Mouse (Mus musculus): ENCODE results near the gene Ficd.

The Ficd gene

GRCm38 (mm10) chr5:113728691-113729090, 6.9 kb upstream of the Ficd start:
- DNase-seq (ENCODE audit: low read depth, low spot score), result no peak

DNA sequence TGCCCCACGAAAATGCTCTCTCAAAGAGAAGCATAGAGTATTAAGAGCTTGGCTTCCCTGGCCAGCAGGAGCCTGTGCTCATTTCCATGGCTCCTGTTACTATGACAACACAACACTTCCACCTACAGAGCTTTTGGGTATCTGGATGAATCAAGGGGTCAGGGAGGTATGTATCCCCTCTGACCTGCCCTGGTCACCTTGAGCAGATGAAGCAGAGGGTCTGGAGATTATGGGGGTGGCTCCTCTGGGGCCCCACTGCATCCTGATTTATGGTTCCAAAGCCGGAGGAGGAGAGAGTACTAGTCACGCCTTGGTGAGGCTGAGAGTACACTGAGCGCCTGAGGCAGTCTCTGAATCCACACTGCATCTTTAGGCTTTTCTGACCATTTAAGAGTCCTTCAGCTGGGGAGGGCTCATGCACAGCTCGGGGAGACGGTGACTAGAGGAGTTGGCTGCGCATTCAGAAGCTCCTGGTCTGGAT, 4.9 kb upstream of the Ficd start:
- no peak for DNase-seq (ENCODE audit: low read depth, low spot score)

- no peak for DNase-seq (ENCODE audit: low read depth, low spot score)
Observed at GRCm38 (mm10) chr5:113731174-113731573, 4.4 kb upstream of the Ficd start.

GRCm38 (mm10) chr5:113732182-113732581, 3.4 kb upstream of the Ficd start:
- DNase-seq (ENCODE audit: low read depth, low spot score), result no peak

GRCm38 (mm10) chr5:113734376-113734775, 1.2 kb upstream of the Ficd start:
- DNase-seq (ENCODE audit: low read depth, low spot score), result no peak

DNA sequence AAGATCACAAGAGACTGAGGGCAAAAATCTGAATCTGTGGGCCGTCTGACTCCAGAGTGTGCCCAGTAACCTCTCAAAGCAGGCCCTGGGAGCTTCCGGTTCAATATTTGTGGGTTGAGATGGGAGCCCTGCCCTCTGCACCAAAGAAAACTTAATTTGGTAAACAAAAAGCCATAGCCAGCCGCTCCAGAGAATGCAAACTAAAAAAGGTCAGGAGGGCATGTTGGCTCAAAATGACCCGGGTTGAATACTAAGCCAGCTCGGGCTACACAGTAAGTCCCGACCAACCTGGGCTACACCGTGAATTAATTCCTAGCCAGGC, 619 bp upstream of the Ficd start:
- DNase-seq (ENCODE audit: low read depth, low spot score), result no peak

DNA sequence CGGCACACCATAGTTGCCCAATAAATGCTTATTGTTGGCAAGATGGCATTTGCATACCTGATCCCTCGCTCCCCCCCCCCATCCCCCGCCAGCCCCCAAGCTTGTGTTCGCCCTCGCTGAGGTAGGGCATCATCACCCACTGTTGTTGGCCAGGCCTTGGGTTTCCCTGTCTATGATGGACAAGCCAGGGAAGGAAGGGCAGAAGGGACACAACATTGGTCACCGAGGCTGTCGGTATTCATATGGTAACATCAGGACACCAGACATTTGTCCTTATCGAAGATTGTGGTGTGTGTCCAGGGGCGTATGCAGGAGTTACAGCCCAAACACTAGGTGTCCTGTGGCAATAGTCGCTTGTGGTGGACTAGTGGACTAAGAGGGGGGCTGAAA, 505 bp downstream of the Ficd start:
- DNase-seq (ENCODE audit: low read depth, low spot score), result no peak

- DNase-seq (ENCODE audit: low read depth, low spot score), result no peak
Observed at GRCm38 (mm10) chr5:113736522-113737164, 1.0 kb downstream of the Ficd start.

GRCm38 (mm10) chr5:113737607-113738237, 2.1 kb downstream of the Ficd start:
- DNase-seq (ENCODE audit: low read depth, low spot score), result no peak

DNA sequence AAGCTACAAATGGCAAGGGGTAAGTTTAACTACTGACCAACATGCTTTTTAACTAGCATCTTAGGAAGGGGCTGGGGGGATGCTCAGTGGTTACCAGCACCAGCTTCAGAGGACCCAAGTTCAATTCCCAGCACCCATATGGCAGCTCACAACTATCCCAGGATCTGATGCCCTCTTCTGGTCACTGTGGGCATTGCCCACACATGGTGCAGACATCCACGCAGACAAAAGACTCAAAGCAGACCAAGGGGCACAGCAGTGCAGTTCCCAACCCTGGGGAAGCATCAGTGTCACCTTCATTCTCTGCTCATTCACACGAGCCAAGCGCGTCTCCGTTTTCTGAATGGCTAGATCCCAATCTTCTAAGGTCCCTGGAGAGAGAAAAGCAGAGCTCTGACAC, 12.0 kb downstream of the Ficd start:
- DNase-seq (ENCODE audit: low read depth, low spot score), result no peak

DNA sequence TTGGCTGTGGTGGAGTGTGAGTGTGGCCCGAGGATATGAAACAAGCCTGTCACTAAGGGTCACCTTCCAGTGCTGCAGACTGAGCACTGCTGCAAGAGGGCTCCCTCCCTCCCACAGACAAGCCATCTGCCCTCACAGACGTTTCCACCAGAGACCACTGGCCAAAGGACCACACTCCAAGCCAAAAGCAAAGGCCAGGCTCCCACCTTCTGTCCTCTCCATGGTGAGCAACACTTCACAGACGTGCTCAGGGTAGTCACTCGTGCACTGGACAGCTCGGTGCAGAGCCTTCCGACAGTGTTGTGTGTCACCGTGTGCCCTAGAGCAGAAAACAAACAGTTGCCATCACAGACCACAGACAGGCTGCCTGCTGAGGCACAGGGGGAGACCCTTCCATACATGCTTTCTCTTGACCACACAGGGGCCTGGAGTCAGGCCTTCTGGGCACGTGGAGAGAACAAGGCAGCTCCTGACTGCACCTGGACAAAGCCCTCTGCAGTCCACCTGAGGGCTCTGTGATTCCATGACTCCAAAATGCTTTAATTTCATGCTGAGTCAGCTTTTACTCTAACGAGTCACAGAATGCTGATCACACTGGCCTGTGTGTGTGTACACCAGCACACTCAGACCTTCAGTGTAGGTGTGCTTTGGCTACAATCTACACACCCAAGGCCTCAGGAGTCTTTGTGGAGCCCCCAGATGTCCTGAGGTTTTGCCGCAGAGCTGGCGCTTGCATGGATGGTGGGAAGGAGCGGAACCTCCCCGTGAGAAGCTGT, 13.1 kb downstream of the Ficd start:
- no peak for DNase-seq (ENCODE audit: low read depth, low spot score)

GRCm38 (mm10) chr5:113751521-113752157, 16.0 kb downstream of the Ficd start:
- DNase-seq (ENCODE audit: low read depth, low spot score), result no peak

DNA sequence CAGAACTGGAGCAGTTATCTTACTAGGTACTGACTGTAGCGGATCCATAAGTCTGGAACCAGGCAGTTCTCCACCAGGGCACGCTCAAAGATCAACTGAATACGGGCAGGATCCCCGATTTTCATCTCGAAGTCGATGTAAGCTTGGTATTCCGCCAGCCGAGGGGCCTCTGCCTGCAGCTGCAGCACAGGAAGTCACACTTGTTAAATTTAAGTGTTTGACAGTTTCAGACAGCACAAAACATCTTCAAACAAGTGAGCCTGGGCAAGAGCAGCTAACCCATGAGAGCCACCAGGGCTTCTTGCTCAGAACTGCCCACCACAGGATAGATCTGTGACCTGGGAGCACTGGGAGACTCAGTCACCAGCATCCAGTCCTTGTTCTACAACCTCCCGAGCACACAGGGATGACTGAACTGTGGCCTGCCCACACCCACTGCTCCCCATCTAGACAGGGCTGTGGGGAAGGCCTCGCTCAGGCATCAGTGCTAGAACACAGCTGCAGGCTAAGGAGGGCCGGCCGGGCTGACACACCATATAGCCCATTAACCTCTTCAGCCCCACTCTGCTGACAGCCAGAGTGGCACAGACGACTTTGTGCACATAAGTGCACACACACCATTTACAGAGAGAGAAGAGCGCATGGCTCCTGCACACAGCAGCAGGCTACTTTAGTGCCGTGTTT, 19.9 kb downstream of the Ficd start:
- DNase-seq (ENCODE audit: low read depth, low spot score), result no peak

DNA sequence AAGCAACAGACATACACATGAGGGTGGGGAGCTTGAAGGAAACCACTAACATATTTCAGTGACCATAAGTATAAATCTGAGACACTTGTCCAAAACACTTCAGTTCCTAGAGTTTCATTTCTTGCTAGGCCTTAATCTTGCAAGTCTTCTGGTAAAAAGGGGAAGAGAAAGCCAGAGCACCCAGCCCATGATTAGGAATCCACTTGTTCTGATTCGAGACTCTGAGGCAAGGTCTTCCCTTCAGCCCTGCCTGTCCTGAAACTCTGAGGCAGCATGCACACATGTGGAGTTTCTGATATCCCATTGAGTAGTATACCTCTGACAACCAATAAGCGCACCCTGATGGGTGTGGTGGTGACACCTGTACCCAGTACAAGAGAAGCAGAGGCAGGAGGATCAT, 26.0 kb downstream of the Ficd start:
- DNase-seq (ENCODE audit: low read depth, low spot score), result no peak

DNA sequence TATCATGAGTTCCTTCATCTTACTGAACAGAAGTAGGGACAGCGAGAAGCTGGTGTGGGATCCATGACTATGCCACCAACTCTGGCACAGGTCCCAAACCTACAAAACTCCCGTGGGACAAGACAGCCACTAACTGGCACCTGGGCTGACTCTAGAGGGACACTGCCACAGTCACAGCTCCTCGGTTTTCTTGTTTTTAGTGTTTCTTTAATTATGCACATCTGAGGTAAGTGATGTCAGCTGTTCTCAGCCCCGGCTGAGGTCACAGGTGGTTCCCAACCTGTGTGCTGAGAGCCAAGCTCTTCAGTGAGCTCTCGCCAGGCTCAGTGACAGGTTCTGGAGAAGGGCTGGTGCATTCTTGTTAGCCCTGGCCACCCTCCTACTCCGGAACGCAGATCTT, 28.8 kb downstream of the Ficd start:
- no peak for DNase-seq (ENCODE audit: low read depth, low spot score)

DNA sequence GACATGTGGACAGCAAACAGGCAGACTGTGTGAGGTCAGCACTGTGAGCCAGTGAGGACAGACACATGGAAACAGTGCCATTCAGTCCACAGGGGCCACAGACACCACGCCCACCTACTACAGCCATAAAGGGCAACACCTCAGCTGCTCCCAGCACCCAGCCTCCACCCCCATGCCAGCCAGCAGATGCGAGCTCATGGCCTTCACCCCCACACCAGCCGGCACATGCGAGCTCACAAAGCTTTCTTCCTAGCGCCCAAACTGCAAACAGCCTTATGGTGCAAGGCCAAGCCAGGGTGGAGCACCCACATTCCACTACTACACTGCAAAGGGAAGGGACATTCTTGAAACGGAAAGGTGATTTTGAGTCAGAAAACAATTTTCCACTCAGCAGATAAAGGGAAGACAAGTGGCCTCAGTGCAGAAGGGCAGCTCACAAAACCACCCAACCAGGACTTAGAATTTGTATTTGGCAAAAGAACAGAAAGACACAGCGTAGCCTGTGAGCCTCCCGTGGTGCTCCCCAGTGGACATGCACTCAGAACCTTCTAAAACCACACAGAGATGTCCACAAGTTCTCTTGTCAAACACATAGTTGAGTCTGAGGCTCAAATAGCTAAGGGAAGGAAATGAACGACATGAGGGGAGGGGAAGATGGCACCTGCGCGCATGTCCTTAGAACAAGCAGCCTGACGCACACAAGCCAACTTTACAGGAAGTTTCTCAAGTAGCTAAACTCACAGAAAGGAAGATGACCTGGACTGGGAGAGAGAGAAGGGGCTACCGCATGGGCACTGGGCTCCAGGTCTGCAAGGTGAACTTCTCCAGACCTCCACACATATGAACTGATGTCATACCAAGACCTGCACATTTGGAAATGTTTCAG, 30.3 kb downstream of the Ficd start:
- DNase-seq (ENCODE audit: low read depth, low spot score), result no peak

DNA sequence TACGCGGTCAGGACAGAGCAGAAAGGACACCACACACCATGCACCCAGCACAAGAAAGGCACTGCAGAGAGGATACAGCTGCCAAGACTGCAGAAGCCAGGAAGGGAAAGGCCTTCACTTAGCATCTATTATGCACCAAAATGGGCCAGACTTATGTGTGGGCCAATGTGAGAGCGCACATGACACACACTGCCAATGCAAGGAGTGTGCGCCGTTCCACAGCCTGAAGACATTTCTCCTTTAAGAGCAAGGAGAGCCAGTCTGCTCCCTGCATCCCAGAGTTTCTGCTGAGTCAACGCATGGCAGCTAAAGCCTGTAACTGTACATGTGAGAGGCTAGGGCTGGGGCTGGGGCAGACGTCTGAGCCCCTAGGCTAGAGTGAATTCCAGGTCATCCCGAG, 33.2 kb downstream of the Ficd start:
- DNase-seq (ENCODE audit: low read depth, low spot score), result no peak

DNA sequence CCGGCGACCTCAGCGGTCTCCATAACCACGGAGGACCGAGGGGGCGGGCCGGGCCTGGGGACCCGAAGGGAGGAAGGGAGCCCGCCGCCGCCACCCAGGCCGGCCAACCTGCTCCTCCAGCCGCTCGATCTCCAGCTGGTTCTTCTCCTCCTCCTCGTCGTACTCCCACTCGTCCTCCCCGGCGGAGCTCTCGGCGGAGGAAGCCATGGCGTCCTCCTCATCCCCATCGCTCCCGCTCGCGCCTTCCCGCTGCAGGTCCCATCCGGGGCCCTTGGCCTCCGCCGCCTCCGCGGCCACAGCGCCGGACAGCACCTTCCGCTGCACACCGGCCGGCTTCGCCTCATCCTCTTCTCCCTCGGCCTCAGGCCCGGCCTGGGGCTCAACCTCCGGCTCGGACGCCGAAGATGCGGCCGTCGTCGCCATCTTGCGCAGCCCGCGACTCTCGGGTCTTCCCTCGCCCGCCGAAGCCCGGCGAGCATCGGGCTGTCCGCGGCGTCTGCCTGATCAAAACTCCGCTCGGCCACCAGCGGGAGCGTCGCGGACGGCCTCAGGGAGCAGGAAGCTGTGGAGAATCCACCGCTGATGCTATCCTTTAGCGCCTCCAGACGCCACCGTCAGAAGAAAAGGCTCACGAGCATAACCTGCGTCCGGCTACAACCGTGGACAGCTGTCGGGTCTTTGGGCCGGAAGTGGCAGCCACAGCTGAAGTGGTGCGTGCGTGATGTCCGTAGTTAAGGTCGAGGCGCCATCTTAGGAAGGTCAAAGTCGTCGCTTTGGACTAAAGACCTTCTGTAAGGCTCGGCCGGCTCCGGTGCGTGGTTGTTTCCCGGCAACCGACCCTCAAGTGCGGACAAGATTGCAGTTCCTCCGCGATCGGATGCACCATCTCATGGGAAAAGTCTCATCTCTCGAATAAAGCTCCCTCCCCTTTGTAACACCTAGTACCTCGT, 35.9 kb downstream of the Ficd start:
- DNase-seq (ENCODE audit: low read depth, low spot score), result peak; percentile 82

DNA sequence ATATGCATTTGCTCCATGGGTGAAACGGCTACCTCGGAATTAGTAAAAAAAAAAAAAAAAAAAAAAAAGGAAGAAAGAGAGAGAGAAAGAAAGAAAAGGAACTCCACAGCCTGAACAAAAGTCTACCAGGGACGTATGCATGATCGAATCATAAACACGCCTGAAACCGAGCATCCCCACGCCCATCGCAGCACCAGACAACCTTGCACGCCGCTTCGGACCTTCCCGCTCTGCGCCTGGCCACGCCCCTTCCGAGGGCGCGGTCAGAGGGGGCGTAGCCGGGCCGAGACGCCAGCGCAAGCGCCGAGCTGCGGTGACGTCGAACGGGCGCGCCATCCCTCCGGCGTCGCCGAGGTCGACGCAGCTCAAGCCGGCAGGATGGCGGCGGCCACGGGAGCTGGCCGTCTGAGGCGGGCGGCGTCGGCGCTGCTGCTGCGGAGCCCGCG, 36.9 kb downstream of the Ficd start, which contains the start of the genes Sart3 and Iscu:
Gene Sart3 (minus strand): TSS at position 61 of the 446 bp plus-strand sequence.
Gene Iscu (plus strand): TSS at position 299 of the 446 bp plus-strand sequence.
- peak; percentile 89 for DNase-seq (ENCODE audit: low read depth, low spot score)

Data from brain, embryonic 18.5 days (tissue).